Mouse (Mus musculus) liver, adult 2 months (tissue): ENCODE results near the gene D6Wsu163e.

Experiments
- CTCF ChIP-seq: fragments of 200-500 bp; IDR thresholded peaks from 2 replicates; pipeline ENCODE4 v1.5.1; 2011; ENCODE audit warnings: low read depth, low read length, control low read depth
- POLR2A ChIP-seq: fragments of 200-500 bp; IDR thresholded peaks from 2 replicates; pipeline ENCODE4 v1.6.1; 2011; ENCODE audit warnings: low read length, control low read depth; ENCODE audit not compliant: insufficient read depth; ENCODE audit errors: extremely low read depth

- TF ChIP-seq CTCF (no peak), POLR2A (no peak)
Measured at GRCm38 (mm10) chr6:127020431-127020830, 80.7 kb downstream of the D6Wsu163e start.
